Mouse (Mus musculus): ENCODE measurements around the gene Gm11985. TPM values are rescaled to one million over a fixed set of nuclear protein-coding genes. Genes with fewer than 3 reads are reported as not detected.

Gene Gm11985
- total and polyA plus RNA-seq, 3 experiments = not detected

- TF ChIP-seq KAT2A (IDR thresholded peaks at IDR 0.05; ENCODE audit: insufficient replicate concordance, low read length) (no peak), JUN (IDR thresholded peaks at IDR 0.05; ENCODE audit: insufficient read depth, low read depth, low read length) (no peak)
- H3K4me3 ChIP-seq (replicated peaks in 1 of 3; ENCODE audit: low read depth in 2 of 3, low read length in 2 of 3, poor library complexity in 1 of 3) = no peak overlapping the region
- no peak for DNase-seq (ENCODE audit: extremely low read depth)
- peaks cover 10% of the 10 kb centered on the region for H3K27me3 ChIP-seq (replicated peaks)
- H3K4me2 ChIP-seq (ENCODE audit: insufficient read depth, low read depth, poor library complexity, severe bottlenecking) = no peak overlapping the region
- H3K27ac ChIP-seq (ENCODE audit: insufficient read depth, low read depth) = no peak overlapping the region
- no peaks in the 10 kb centered on the region for H3K36me3 ChIP-seq (replicated peaks in 1 of 2; ENCODE audit: control insufficient read depth in 1 of 2, insufficient read depth in 1 of 2, low read length in 1 of 2)
- in situ Hi-C loops (cut with MboI; ENCODE audit: low pct_ligation_motif_present, low pct_unique_long_range_greater_than_20kb, low sequenced_read_pairs) = no loop called here
- dilution Hi-C loops (cut with MboI; ENCODE audit: extremely low pct_ligation_motif_present, extremely low pct_unique_long_range_greater_than_20kb, low sequenced_read_pairs) = no loop called here
- H3K4me1 ChIP-seq (ENCODE audit: control insufficient read depth in 1 of 2, insufficient read depth in 2 of 2) = no peaks in the 10 kb centered on the region
- peaks cover 52% of the 10 kb centered on the region for H3K9me3 ChIP-seq (replicated peaks; ENCODE audit: low read length)
- H3K79me2 ChIP-seq (replicated peaks; ENCODE audit: control insufficient read depth, extremely low read depth, insufficient read depth, poor library complexity, severe bottlenecking) = no peaks in the 10 kb centered on the region
- no peak overlapping the region for H3K9ac ChIP-seq (ENCODE audit: insufficient read depth, low read depth)
Observed at GRCm38 (mm10) chr11:7198006-7198405, 9.6 kb upstream of the Gm11985 start.

- no peak for DNase-seq (ENCODE audit: extremely low read depth)
- H3K9me3 ChIP-seq (replicated peaks; ENCODE audit: low read length) = peaks cover 51% of the 10 kb centered on the region
- H3K9ac ChIP-seq (ENCODE audit: insufficient read depth, low read depth) = no peak within 1 kb of the TSS
- H3K27me3 ChIP-seq (replicated peaks) = peaks cover 8% of the 10 kb centered on the region
- H3K36me3 ChIP-seq (replicated peaks in 1 of 2; ENCODE audit: control insufficient read depth in 1 of 2, insufficient read depth in 1 of 2, low read length in 1 of 2) = no peaks in the 10 kb centered on the region
- H3K4me3 ChIP-seq (replicated peaks in 1 of 3; ENCODE audit: low read depth in 2 of 3, low read length in 2 of 3, poor library complexity in 1 of 3) = no peak within 1 kb of the TSS
- dilution Hi-C loops (cut with MboI; ENCODE audit: extremely low pct_ligation_motif_present, extremely low pct_unique_long_range_greater_than_20kb, low sequenced_read_pairs) = no loop called here
- in situ Hi-C loops (cut with MboI; ENCODE audit: low pct_ligation_motif_present, low pct_unique_long_range_greater_than_20kb, low sequenced_read_pairs) = no loop called here
- no peak within 1 kb of the TSS for H3K27ac ChIP-seq (ENCODE audit: insufficient read depth, low read depth)
- H3K4me2 ChIP-seq (ENCODE audit: insufficient read depth, low read depth, poor library complexity, severe bottlenecking) = no peak within 1 kb of the TSS
- H3K4me1 ChIP-seq (ENCODE audit: control insufficient read depth in 1 of 2, insufficient read depth in 2 of 2) = no peaks in the 10 kb centered on the region
- TF ChIP-seq HCFC1 (IDR thresholded peaks at IDR 0.05; ENCODE audit: low read depth, low read length) (no peak), MXI1 (IDR thresholded peaks at IDR 0.05; ENCODE audit: low read depth, low read length) (no peak), CTCF (conservative IDR thresholded peaks at IDR 0.05 in 1 of 2, IDR thresholded peaks at IDR 0.05 in 1 of 2; ENCODE audit: low read depth in 2 of 2, low read length in 2 of 2) (no peak), MAX (IDR thresholded peaks at IDR 0.05; ENCODE audit: low read length) (no peak)
- no peaks in the 10 kb centered on the region for H3K79me2 ChIP-seq (replicated peaks; ENCODE audit: control insufficient read depth, extremely low read depth, insufficient read depth, poor library complexity, severe bottlenecking)
Observed at GRCm38 (mm10) chr11:7197491-7197941, 9.1 kb upstream of the Gm11985 start, which contains the start of gene Igfbp1. TSS of gene Igfbp1 (plus strand) at chr11:7197782.

- no peak for DNase-seq (ENCODE audit: extremely low read depth)
- no peak for TF ChIP-seq MXI1 (IDR thresholded peaks at IDR 0.05; ENCODE audit: low read depth, low read length)
- no peak for TF ChIP-seq CTCF (conservative IDR thresholded peaks at IDR 0.05 in 1 of 2, IDR thresholded peaks at IDR 0.05 in 1 of 2; ENCODE audit: low read depth in 2 of 2, low read length in 2 of 2)
- no peak for TF ChIP-seq CHD2 (IDR thresholded peaks at IDR 0.05; ENCODE audit: low read length)
- TF ChIP-seq ZC3H11A (IDR thresholded peaks at IDR 0.05; ENCODE audit: low read depth, low read length) = no peak
- TF ChIP-seq BHLHE40 (IDR thresholded peaks at IDR 0.05; ENCODE audit: low read depth, low read length) = no peak
- no peak for TF ChIP-seq IRF4 (IDR thresholded peaks at IDR 0.05; ENCODE audit: low read depth, low read length)
- no peak for TF ChIP-seq RAD21 (IDR thresholded peaks at IDR 0.05; ENCODE audit: low read depth, low read length)
- TF ChIP-seq MYC (IDR thresholded peaks at IDR 0.05; ENCODE audit: low read depth, low read length) = no peak
- no peak for TF ChIP-seq POLR2AphosphoS2 (IDR thresholded peaks at IDR 0.05; ENCODE audit: low read depth, low read length)
- TF ChIP-seq PAX5 (IDR thresholded peaks at IDR 0.05; ENCODE audit: low read length) = no peak
- no peak overlapping the region for H3K27ac ChIP-seq (ENCODE audit: insufficient read depth, low read depth)
- H3K4me1 ChIP-seq (ENCODE audit: control insufficient read depth in 1 of 2, insufficient read depth in 2 of 2) = no peaks in the 10 kb centered on the region
- no peaks in the 10 kb centered on the region for H3K36me3 ChIP-seq (replicated peaks in 1 of 2; ENCODE audit: control insufficient read depth in 1 of 2, insufficient read depth in 1 of 2, low read length in 1 of 2)
- dilution Hi-C loops (cut with MboI; ENCODE audit: extremely low pct_ligation_motif_present, extremely low pct_unique_long_range_greater_than_20kb, low sequenced_read_pairs) = no loop called here
- H3K4me2 ChIP-seq (ENCODE audit: insufficient read depth, low read depth, poor library complexity, severe bottlenecking) = no peak overlapping the region
- in situ Hi-C loops (cut with MboI; ENCODE audit: low pct_ligation_motif_present, low pct_unique_long_range_greater_than_20kb, low sequenced_read_pairs) = no loop called here
- no peaks in the 10 kb centered on the region for H3K79me2 ChIP-seq (replicated peaks; ENCODE audit: control insufficient read depth, extremely low read depth, insufficient read depth, poor library complexity, severe bottlenecking)
- peaks cover 10% of the 10 kb centered on the region for H3K27me3 ChIP-seq (replicated peaks)
- H3K4me3 ChIP-seq (replicated peaks in 1 of 3; ENCODE audit: low read depth in 2 of 3, low read length in 2 of 3, poor library complexity in 1 of 3) = no peak overlapping the region
- peaks cover 58% of the 10 kb centered on the region for H3K9me3 ChIP-seq (replicated peaks; ENCODE audit: low read length)
- no peak overlapping the region for H3K9ac ChIP-seq (ENCODE audit: insufficient read depth, low read depth)
Observed at GRCm38 (mm10) chr11:7195312-7195685, 6.9 kb upstream of the Gm11985 start.
